Mouse (Mus musculus) E14TG2a.4 (cell line): ENCODE measurements around the gene Itch.

Source experiments
- CTCF ChIP-seq: conservative IDR thresholded peaks from 2 replicates; pipeline ENCODE4 v1.5.1; 2014; ENCODE audit warnings: low read length
- NANOG ChIP-seq: IDR thresholded peaks from 2 replicates; pipeline ENCODE4 v1.6.1; 2014; ENCODE audit warnings: borderline replicate concordance, low read length, mixed read lengths
- POU5F1 ChIP-seq: IDR thresholded peaks from 2 replicates; pipeline ENCODE4 v1.6.1; 2014; ENCODE audit warnings: low read length, borderline replicate concordance

DNA sequence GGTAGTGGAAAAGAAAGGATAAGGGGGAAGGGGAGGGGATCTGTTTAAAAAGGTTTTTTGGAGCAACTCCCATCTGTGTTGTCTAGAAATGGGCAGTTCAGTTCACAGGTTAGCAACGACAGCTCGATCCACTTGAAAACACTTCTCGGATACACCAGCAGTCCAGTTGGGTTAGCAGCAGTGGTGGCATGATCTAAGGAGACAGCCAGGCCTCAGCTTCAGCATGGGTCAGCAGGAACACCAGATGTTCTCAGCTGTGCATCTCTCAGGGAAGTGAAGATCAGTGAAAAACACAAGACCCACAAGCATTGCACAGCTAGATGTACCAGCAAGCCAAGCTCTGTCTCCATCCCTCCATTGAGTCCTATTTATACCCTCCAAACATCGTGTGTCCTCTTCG, 47.0 kb upstream of the Itch start:
- TF ChIP-seq CTCF (no peak), NANOG (no peak), POU5F1 (no peak)
